Mouse (Mus musculus): ENCODE results near the gene Slc51a.

GRCm38 (mm10) chr16:32433138-32433537 is 54.5 kb downstream of the Slc51a start:
- no peak for TF ChIP-seq CTCF (IDR thresholded peaks at IDR 0.05; ENCODE audit: low read depth)
- no peak for TF ChIP-seq EP300 (IDR thresholded peaks at IDR 0.05; ENCODE audit: low read depth)
